Mouse (Mus musculus) ovary, postnatal 10 days (tissue): Measurements from ENCODE around the gene Inpp5k.
"Not testable (repeated sequence)": the region's sequence is repeated elsewhere in the genome, so short reads cannot be mapped to it uniquely, and the experiment has no call there.

Source experiments
- DNase-seq: peaks from one replicate; pipeline ENCODE4 v3.0.0; 2022; ENCODE audit warnings: low spot score

The Inpp5k gene

DNA sequence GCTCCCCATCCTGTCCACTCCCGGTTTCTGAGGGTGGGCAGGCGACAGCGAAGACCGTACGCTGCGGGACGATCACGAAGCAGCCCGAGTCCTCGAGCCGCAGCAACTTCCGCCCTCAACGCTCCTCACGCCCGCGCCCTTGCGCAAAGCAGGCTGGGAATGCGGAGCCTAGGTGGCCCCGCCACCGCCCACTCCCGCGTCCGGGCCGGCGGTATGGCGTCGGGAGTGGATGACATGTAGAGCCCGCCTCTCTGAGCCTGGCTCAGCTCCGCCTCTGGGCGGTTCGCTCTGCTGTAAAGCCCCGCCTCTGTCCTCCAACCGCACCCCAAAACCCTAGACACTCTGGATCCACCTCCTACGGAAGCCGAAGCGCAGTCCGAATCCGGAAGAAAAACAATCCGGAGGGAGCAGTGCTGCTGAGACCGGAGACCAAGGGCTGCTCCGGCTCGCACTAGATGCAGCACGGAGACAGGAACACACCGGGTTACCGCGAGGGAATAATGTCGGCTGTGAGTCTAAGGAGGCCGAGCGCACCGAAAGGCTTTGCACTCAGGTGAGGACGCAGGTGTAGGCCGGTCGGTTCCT lies at the start of gene Inpp5k:
Gene Inpp5k, plus strand, starts transcription at position 344 of the 585 bp plus-strand sequence.
- DNase-seq: peak; percentile 76

DNA sequence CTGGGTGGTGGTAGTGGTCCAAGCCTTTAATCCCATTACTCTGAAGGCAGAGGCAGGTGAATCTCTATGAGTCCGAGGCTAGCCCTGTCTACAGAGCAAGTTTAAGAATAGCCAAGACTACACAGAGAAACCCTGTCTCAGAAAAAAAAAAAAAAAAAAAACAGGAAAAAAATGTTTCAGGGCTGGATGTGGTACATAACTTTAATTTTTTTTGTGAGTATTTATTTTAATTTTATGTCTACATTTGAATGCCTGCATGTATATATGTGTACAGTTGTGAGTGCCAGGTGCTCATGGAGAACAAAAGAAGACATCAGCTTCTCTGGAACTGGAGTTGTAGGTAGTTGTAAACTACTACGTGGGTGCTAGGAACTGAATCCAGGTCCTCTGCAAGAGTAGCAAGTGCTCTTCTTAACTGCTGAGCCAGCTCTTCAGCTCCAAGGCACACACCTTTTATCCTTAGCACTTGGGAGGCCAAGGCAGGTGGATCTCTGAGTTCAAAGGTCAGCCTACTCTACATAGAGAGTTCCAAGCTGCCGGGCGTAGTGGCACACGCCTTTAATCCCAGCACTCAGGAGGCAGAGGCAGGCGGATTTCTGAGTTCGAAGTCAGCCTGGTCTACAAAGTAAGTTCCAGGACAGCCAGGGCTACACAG lies 49.2 kb upstream of the Inpp5k start:
- no peak for DNase-seq

DNA sequence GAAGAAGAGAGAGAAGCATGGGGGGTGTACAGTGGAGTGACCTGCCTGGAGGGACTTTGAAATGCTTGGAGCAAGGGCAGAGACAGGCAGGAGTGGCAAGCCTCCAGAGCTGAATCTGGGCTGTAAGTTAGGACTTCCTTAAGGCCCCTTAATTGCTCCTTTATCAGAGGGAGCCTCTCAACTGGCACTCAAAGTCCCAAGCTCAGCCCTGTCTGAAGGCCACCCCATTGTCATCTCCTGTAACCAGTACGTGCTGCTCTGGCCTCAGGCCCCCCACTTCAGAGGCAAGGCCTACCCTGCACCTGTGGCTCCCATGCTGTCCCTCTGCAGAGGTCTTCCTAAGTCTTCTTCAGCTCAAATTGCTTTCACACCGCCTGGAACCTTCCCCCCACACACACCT lies 47.3 kb upstream of the Inpp5k start:
- DNase-seq: no peak

DNA sequence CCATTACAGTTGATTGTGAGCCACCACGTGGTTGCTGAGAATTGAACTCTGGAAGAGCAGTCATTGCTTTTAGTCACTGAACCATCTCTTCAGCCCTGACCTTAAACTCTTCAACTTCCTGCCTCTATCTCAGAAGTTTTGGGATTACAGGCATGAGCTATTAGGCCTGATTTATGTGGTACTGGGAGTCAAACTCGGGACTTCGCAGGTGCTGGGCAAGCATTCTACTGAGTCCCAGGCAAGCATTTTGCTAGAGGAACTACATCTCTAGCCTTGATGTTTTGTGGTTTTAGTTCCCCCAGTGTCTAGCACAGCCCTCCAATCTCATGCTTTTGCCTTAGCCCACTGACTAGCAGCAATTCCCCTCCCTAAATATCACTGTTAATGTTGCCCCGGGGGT lies 45.7 kb upstream of the Inpp5k start:
- DNase-seq: no peak

DNA sequence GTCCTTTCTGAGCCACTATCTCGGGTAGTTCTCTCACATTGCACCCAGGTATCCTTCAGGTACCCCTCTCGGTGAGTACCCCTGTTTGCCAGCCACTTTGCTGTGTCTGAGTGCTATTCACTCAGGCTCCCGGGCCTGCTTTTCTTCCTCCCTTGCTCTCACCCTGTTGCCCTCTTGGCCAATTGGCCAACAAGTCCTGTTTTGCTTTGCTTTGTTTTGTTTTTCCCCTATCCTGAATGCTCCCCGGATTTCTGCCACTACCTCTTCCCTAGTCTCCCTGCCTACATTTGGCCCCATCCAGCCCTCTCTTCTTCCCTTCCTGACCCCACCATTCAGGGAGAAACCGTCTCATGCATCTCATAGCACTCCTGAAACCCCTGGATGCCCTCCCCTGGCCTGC lies 44.8 kb upstream of the Inpp5k start:
- no peak for DNase-seq

DNA sequence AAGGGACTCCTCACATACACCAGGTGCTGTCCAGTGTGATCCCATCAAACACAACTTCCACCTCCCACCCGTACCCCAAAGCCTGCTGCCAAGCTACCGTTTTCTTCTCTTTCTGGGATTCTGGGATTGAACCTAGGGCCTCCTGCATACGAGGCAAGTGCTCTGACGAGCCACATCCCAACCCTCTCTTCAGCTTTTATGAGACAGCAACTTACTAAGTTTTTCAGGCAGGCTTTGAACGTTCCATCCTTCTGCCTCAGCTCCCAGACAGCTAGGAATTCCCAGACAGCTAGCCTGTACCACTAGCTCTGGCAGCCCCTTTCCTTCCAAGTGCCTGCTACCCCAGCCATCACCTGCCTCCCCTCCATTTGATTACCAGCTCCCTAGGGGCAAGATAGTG lies 43.8 kb upstream of the Inpp5k start:
- no peak for DNase-seq

DNA sequence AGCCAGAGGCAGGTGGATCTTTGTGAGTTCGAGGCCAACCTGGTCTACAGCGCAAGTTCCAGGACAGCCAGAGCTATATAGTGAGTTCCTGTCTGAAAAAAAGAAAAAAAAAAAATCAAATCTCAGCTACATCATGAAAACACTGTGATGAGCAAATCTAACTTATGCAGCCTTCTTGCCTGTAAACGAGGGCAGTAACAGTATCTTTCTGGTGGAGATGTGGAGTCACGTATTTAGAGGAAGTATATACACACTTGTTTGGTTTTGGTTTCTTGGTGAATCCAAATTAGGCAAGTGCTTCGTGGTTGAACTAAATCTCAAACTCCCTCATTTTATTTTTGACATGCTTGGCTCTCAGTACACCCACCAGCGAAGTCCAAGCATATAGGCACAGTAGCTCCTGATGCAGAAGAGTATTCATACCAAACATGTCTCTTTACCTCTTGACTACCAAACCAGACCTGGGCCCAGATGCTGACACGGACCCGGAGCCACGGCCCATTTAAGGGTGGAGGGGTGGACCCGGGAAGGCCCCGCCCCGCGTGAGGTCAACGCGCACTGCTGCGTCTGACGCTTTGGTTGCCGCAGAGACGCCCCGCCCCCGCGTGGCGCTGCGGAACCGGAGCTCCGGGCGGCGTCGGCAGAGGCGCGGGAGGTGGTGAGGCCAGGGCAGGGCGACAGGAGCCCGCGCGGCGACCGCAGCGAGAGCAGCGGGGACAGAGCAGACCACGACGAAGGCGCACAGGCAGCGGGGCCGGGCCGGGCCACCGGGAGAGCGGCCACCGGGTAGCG lies 43.1 kb upstream of the Inpp5k start, which contains the start of gene Pitpna:
Gene Pitpna, plus strand, starts transcription at position 605 of the 792 bp plus-strand sequence.
- peak; percentile 86 for DNase-seq

DNA sequence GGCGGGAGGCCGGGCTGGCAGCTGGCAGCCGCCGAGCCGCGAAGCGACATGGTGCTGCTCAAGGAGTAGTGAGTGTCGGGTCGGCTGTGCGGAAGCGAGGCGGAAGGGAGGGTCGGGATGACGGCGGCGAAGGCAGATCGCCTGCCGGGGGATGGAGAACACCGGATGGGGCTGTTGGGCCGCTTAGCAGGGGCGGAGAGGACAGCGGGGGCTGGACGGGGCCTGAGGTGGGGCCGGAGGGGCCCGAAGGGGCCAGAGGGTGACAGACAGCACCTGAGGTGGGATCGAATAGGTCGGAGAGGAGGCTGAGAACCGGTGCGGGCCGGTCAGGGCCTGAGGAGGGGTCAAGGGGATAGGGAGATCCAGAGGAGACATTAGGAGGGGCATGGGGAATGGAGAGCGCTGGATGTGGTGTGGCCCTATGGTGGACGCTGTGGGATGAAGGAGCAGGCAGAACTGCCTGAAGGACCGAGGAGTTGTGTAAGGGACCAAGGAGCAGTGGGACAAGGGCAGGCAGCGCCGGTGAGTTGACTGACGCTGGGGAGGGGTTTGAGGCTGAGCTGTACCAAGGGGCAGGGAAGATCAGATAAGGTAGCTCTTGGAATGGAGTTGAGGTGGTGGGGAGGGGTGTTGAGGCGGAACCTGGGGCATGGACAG lies 42.4 kb upstream of the Inpp5k start:
- DNase-seq: no peak

DNA sequence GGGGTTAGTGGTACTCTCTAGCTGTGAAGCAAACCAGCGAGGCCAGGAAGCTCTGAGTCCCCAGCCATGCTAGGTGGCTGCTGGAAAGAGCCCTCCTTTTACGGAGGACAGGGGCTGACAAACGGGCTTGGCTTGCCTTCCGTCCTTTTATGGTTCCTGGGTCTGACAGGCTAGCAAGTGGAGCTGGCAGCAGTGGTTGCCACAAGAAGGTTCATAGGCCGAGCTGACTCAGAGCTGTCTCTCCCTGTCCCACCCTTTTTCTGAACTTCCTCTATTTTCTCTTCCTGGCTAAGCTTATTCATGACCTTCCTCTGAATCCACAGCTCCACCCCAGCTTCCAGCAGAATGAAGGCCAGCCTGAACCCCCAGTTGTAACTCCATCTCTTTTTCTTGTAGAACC lies 38.2 kb upstream of the Inpp5k start:
- no peak for DNase-seq

DNA sequence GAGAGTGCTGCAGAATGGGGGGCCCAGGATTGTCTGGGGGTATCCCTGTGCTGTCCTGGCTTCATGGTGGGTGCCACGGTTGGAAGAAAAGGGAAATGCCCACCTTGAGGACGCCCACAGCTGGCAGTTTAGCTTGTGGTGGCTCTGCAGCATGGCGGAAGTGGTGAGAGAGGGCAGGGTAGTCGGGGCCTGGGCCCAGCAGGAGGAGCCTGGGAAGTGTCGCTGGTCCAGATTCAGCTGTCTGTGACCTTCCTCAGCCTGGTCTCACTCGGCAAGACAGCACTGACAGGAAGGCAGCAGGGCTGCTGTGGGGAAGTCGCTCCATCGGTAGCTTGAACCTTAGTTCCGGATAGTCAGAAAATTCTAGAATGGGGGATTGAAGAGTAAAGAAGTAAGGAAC lies 36.4 kb upstream of the Inpp5k start:
- no peak for DNase-seq

DNA sequence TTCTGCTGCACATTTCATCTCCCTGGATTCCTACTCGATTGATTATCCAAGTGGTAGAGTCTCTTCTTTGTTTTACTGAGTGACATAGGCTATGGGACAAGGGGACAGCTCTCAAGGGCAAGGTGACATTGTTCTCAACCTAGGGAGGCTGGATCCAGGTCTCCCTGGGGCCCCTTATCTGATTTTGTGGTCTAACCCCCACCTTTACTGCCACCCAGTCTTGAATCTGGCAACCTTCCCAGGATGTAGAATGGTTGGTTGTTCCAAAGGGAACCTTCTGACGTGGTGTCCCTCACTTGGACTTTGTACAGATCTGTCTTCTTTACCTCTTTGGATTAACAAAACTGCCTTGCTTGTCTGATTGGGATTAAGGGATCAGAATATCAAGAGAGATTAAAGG lies 35.4 kb upstream of the Inpp5k start:
- DNase-seq: no peak

DNA sequence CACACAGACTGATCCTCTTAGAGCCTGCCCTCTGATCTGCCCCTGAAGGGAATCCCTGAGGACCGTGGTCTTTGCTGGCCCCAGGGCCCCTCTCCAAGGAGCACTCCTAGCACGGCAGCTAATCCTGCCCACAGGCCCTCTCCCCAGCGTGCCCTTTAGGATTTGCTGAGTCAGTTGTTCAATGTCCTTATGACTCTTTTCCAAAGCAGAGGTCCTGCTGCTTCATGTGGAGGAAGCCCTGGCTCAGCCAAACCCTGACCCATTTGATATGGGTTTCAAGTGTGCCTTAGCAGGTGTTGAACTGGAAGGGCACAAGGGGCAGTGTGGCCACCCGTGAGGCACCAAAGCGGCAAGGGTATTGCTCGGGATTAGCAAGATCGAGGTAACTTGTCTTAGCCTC lies 35.0 kb upstream of the Inpp5k start:
- DNase-seq: no peak

DNA sequence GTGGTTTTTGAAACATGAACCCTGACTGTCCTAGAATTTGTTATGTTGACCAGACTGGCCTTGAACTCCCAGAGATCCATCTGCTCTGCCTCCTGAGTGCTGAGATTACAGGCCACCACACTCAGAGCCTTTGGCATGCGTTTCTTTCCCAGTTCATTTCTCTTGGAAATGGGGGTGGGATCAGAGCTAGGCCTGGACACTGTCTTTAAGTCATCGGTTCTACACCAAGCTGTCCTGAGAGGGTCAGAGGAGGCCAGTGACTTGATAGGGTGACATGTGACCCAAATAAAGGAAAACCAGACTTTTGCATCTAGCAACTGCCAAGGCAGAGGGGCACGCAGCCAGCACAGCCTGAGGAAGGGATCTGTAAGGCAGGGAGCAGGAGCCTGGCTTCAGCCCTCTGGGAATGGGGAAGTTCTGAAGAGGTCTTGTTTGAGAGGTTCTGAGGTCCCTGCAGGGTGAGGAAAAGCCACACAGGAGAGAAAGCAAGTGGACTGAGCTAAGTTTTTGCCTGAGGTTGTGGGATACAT lies 34.0 kb upstream of the Inpp5k start:
- no peak for DNase-seq

DNA sequence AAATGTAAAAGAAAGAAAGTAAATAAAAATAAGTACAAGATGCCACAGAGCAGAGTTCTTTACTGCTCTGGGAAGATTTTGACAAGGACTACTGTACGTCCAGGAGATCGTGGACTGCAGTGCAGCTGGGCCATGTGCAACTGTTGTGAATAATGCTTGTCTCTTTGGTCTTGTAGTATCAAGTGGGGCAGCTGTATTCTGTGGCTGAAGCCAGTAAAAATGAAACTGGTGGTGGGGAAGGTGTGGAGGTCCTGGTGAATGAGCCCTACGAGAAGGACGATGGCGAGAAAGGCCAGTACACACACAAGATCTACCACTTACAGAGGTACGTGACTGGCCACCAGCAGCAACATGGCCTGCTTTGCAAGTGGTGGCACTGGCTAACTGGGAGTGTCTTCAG lies 32.8 kb upstream of the Inpp5k start:
- no peak for DNase-seq

DNA sequence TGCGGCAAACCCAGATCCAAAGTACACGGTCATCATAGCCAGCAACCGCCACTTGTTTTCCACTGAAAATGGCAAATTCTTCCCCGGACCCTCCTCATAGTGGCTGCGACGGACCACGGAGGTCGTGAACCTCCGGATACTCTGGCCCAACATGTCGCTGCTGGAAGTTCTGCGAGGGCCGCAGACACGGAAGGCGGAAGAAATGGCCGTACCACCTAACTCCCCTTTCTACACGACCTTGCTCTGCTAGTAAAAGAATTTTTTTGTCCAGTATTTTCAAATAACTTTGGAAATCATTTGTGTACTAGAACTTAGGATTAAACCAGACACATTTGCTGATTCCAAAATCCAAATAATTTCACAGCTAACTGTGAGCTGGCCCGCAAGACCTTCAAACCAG lies 31.0 kb upstream of the Inpp5k start:
- not testable (repeated sequence) for DNase-seq

DNA sequence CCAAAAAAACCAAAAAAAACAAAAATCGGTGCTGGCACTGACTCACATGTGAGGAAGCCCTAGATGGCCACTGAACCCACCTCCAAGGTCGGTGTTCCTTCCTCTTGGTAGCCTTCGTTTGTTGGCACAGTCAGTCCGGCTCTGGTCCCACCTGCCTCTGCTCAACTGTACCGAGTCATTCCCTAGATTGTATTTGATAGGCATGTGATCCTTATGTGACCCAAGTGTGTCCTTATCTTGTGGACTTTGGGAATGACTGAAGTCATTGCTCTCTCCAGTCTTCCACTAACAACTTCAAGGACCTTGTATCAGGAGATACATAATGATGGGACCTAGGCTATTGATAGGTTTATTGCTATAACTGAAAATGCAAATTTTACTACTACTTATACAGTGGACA lies 26.0 kb upstream of the Inpp5k start:
- DNase-seq: no peak

DNA sequence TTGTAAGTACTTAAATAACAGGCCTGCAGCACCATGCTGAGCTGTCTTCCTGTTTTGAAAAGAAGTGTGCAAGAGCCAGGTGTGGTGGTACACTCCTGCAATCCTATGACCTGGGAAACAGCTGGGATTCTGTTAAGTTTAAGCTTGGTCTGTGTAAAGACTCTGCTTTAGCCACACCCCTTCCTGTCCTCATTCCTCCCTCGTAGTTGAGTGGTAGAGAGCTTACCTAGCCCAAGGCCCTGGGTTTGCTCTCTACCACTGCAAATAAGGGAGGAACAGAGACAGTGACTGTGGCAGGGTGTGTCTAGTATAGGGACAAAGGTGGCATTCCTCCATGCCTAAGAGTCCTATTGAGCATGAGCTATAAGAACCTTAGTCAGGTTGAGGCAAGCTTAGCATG lies 25.5 kb upstream of the Inpp5k start:
- DNase-seq: no peak

DNA sequence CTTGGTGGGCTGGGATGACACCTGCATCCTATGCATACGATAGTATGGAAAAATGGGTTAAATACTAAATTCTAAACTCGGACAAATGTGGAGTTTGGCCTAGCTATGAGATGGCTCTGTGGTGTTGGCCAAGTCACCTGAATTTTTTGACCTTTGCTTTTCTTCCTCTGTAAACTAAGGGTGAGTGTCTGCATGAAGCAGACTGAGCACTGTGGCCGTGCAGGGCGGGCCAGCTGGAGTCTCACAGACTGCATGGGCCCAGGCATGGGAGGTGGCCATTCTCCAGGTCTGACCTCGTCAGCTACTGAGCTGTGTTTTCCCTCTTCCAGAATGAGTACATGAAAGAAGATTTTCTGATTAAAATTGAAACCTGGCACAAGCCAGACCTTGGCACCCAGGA lies 22.0 kb upstream of the Inpp5k start:
- DNase-seq: no peak

DNA sequence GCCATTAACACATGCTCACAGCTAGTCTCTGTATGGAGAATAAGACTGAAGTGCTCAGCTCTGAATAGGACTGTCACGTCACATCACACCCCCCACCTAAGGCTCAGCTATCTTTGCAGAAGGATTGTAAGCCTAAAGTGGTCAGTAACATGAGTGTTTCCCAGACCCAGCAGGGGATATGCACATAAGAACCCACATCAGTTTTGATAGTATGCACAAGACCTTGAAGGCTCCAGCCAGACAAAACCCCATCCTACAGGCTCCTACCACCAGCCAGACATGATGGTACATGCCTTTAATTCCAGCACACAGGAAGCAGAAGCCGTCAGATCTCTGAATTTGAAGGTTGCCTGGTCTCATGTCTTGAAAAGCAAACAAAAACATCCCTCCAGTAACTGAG lies 20.8 kb upstream of the Inpp5k start:
- DNase-seq: no peak

DNA sequence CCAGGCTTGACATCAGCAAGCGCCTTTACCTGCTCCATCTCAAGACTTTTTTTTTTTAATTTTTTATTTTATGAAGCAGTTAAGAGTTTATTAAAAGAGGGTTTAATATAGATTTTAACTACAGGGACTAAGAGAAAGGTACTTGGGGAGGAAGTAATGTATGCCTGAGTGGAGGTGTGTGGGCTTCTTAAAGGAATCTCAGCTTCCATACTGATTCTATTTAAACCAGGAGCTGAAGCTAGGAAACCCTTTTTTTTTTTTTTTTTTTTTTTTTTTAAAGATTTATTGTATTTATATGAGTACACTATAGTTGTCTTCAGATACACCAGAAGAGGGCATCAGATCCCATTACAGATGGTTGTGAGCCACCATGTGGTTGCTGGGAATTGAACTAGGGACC lies 16.0 kb upstream of the Inpp5k start:
- no peak for DNase-seq

DNA sequence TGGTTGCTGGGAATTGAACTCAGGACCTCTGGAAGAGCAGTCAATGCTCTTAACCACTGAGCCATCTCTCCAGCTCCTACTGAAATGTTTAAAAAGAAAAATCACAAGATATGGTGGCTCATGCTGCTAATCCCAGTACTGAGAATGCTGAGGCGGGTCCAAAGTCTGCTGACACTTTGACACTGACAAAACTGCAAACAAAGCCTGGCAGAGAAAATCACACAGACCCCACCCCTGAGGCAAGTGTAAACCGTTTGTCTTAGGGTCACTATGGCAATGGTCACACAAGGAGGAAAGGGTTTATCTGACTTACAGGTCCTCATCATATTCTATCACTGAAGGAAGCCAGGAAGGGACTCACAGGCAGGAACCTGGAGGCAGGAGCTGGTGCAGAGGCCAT lies 15.2 kb upstream of the Inpp5k start:
- DNase-seq: no peak

DNA sequence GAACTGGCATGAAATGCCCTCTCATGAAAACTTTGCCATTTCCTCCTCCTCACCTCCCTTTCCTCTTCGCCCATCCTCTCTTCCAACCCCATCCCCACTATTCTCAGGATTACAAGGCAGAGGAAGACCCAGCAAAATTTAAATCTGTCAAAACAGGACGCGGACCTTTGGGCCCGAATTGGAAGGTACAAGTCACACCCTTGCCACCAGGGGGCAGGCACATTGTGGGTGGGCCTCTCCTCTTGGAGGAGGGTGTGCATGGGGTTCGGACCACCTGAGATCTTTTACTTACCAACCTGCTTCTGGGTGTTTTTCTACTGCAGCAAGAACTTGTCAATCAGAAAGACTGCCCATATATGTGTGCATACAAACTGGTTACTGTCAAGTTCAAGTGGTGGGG lies 11.7 kb upstream of the Inpp5k start:
- DNase-seq: no peak
